Mouse (Mus musculus) limb, embryonic 14.5 days (tissue): ENCODE data around the gene Gm17490. TPM values are rescaled to one million over a fixed set of nuclear protein-coding genes. Genes with fewer than 3 reads are reported as not detected.
A peak's percentile ranks its signal among the peaks of the same experiment; 100 is the strongest.

Source experiments
- ATAC-seq: fragments of 200-750 bp; cut with Nextera tagmentation; 2 replicates; pipeline ENCODE4 v1.8.0; 2017; ENCODE audit warnings: low read depth, moderate number of reproducible peaks, moderate TSS enrichment; ENCODE audit not compliant: low FRiP score
- DNase-seq: peaks from one replicate; pipeline ENCODE4 v3.0.0-alpha.2; 2015; ENCODE audit warnings: low spot score
- H3K27ac ChIP-seq: fragments of 300-500 bp; sonication (generic); replicated peaks from 2 replicates; pipeline ENCODE4 v1.5.1; 2014; ENCODE audit warnings: low read depth, mild to moderate bottlenecking, low read length, moderate library complexity, mixed read lengths
- H3K27me3 ChIP-seq: fragments of 300-500 bp; sonication (generic); 2 replicates; pipeline ENCODE4 v1.6.1; 2014; ENCODE audit warnings: low read length, mixed read lengths; ENCODE audit not compliant: control insufficient read depth, insufficient read depth
- H3K36me3 ChIP-seq: fragments of 300-500 bp; sonication (generic); 2 replicates; pipeline ENCODE4 v1.6.1; 2014; ENCODE audit warnings: mild to moderate bottlenecking, low read length, moderate library complexity, mixed read lengths; ENCODE audit not compliant: control insufficient read depth, insufficient read depth
- H3K4me1 ChIP-seq: fragments of 300-500 bp; sonication (generic); 2 replicates; pipeline ENCODE4 v1.6.1; 2014; ENCODE audit warnings: antibody characterized with exemption, low read length, mixed read lengths; ENCODE audit not compliant: control insufficient read depth, insufficient read depth
- H3K4me2 ChIP-seq: fragments of 300-500 bp; sonication (generic); replicated peaks from 2 replicates; pipeline ENCODE4 v1.6.1; 2014; ENCODE audit warnings: low read depth, mild to moderate bottlenecking, low read length, moderate library complexity; ENCODE audit not compliant: severe bottlenecking
- H3K4me3 ChIP-seq: fragments of 300-500 bp; sonication (generic); replicated peaks from 2 replicates; pipeline ENCODE4 v1.5.1; 2014; ENCODE audit warnings: low read length
- H3K9ac ChIP-seq: fragments of 300-500 bp; sonication (generic); 2 replicates; pipeline ENCODE4 v1.6.1; 2014; ENCODE audit warnings: mild to moderate bottlenecking, low read depth, low read length, moderate library complexity; ENCODE audit not compliant: severe bottlenecking
- H3K9me3 ChIP-seq: fragments of 300-500 bp; sonication (generic); 2 replicates; pipeline ENCODE4 v1.6.1; 2016; ENCODE audit warnings: low read length; ENCODE audit not compliant: control insufficient read depth
- POLR2A ChIP-seq: fragments of 200-500 bp; IDR thresholded peaks from 2 replicates; pipeline ENCODE4 v1.8.0; 2012; ENCODE audit warnings: inconsistent platforms, mild to moderate bottlenecking, moderate library complexity, borderline replicate concordance; ENCODE audit not compliant: insufficient read depth, insufficient read length; ENCODE audit errors: extremely low read depth
- WGBS: fragments of 180-500 bp; shearing (Covaris S2); extraction: QIAGEN DNeasy Blood & Tissue Kit; methylation state at CpG from one replicate; pipeline ENCODE4 v1.1.7; 2014; 5-methylcytosine and 5-hydroxymethylcytosine counted together
- polyA plus RNA-seq, 2 experiments: library from polyadenylated mRNA; depleted of rRNA in 1 of 2; stranded (reverse) in 1 of 2; unstranded in 1 of 2; fragments of >200 nt; fragmentation: Nextera tagmentation in 1 of 2; extraction: Ambion mirVana in 1 of 2; gene quantifications; 2 replicates each; pipeline versions ENCODE4 v1.2.1 to v1.2.3; 2012 to 2014

Gm17490 gene
- polyA plus RNA-seq, 2 experiments: not detected

GRCm38 (mm10) chr2:11604911-11605310 is 21.2 kb downstream of the Gm17490 start:
- Histone ChIP-seq H3K9me3 (no peaks in the 10 kb centered on the region), H3K27me3 (no peaks in the 10 kb centered on the region), H3K4me2 (no peak overlapping the region), H3K36me3 (peaks cover 10% of the 10 kb centered on the region), H3K27ac (no peak overlapping the region), H3K4me3 (no peak overlapping the region), H3K9ac (no peak overlapping the region), H3K4me1 (peaks cover 10% of the 10 kb centered on the region)
- DNase-seq: no peak
- no peak for ATAC-seq
- TF ChIP-seq POLR2A: no peak

GRCm38 (mm10) chr2:11604053-11604452 is 22.0 kb downstream of the Gm17490 start, which contains the start of gene Rbm17:
TSS of gene Rbm17 (minus strand) at chr2:11604153.
- Histone ChIP-seq H3K9me3 (no peaks in the 10 kb centered on the region), H3K9ac (peak within 1 kb of the TSS; percentile 97), H3K27me3 (no peaks in the 10 kb centered on the region), H3K27ac (peak within 1 kb of the TSS; percentile 65), H3K36me3 (peaks cover 16% of the 10 kb centered on the region), H3K4me2 (peak within 1 kb of the TSS; percentile 56; the same call in 1 of the 2 replicates), H3K4me1 (peaks cover 10% of the 10 kb centered on the region), H3K4me3 (peak within 1 kb of the TSS; percentile 87)
- WGBS: 85% methylated on average over 5 of the region's 5 CpGs
- no peak for TF ChIP-seq POLR2A
- DNase-seq (no peak), ATAC-seq (no peak)

- Histone ChIP-seq H3K4me3 (peak overlapping the region; percentile 87), H3K27ac (peak overlapping the region; percentile 65), H3K27me3 (no peaks in the 10 kb centered on the region), H3K9ac (peak overlapping the region; percentile 97), H3K4me2 (peak overlapping the region; percentile 56), H3K4me1 (peaks cover 10% of the 10 kb centered on the region), H3K9me3 (no peaks in the 10 kb centered on the region), H3K36me3 (peaks cover 29% of the 10 kb centered on the region)
- WGBS: 3% methylated on average over 55 of the region's 78 CpGs
- ATAC-seq (peak; percentile 96), DNase-seq (peak; percentile 93)
- TF ChIP-seq POLR2A: peak; percentile 87; the same call in 1 of the 2 replicates
These were observed 23.3 kb downstream of the Gm17490 start for GRCm38 (mm10) chr2:11602506-11603489.

- no peak overlapping the region for H3K27ac ChIP-seq
- peak overlapping the region; percentile 56 for H3K4me2 ChIP-seq
- ATAC-seq (no peak), DNase-seq (no peak)
- peaks cover 10% of the 10 kb centered on the region for H3K4me1 ChIP-seq
- H3K27me3 ChIP-seq: no peaks in the 10 kb centered on the region
- TF ChIP-seq POLR2A: no peak
- H3K4me3 ChIP-seq: peak overlapping the region; percentile 87
- 81% methylated on average over 6 of the region's 6 CpGs for WGBS
- peak overlapping the region; percentile 97 for H3K9ac ChIP-seq
- H3K9me3 ChIP-seq: no peaks in the 10 kb centered on the region
- H3K36me3 ChIP-seq: peaks cover 38% of the 10 kb centered on the region
These were observed 24.3 kb downstream of the Gm17490 start for GRCm38 (mm10) chr2:11601795-11602194.

- no peaks in the 10 kb centered on the region for H3K27me3 ChIP-seq
- no peak overlapping the region for H3K27ac ChIP-seq
- peaks cover 71% of the 10 kb centered on the region for H3K36me3 ChIP-seq
- no peak overlapping the region for H3K4me2 ChIP-seq
- WGBS: 96% methylated on average over 7 of the region's 7 CpGs
- no peak overlapping the region for H3K4me3 ChIP-seq
- DNase-seq (no peak), ATAC-seq (no peak)
- no peak overlapping the region for H3K9ac ChIP-seq
- peaks cover 10% of the 10 kb centered on the region for H3K4me1 ChIP-seq
- H3K9me3 ChIP-seq: no peaks in the 10 kb centered on the region
- TF ChIP-seq POLR2A: no peak
These were observed 28.2 kb downstream of the Gm17490 start for GRCm38 (mm10) chr2:11597906-11598305.
